Mouse (Mus musculus) stomach, postnatal 0 days (tissue): Measurements from ENCODE around the gene Nol9.

Source experiments
- CTCF ChIP-seq: IDR thresholded peaks from 2 replicates; pipeline ENCODE4 v1.5.1; 2016; ENCODE audit warnings: antibody characterized with exemption, low read depth, mild to moderate bottlenecking, moderate library complexity
- EP300 ChIP-seq: optimal IDR thresholded peaks from 2 replicates; pipeline ENCODE3; 2016; ENCODE audit warnings: antibody characterized with exemption

DNA sequence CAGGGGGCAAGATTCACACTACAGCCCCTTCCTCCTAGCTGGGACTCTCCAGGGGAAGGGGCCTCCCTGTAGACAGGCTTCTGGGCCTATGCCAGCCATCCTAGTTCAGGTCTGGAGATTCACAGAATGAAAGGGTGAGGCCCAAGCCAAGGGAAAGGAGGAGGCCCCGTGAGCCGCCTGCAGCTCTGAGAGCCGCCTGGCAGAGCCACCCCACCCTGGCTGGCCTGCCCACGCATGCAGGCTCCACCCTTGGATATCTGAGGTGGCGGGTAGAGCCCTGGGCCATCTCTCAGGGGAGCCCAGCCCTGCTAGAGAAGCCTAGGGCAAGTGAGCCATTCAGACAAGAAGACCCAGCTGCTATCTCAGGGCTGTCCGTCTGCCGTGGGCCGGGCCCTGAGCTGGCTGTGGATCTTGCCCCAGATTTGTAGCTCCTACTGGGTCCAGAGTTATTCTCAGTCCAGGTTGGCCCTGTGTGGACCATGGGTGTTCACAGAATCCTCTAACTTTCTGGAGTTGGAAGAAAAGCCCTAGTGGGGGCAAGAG lies 53.7 kb downstream of the Nol9 start:
- TF ChIP-seq CTCF (no peak), EP300 (no peak)
